Mouse (Mus musculus) myocyte (in vitro differentiated cells): Measurements from ENCODE around the gene Cd81. TPM values are rescaled to one million over a fixed set of nuclear protein-coding genes. Genes with fewer than 3 reads are reported as not detected.

Source experiments
- H3K27me3 ChIP-seq: one replicate; pipeline ENCODE4 v1.6.1; 2011; ENCODE audit not compliant: control insufficient read depth, insufficient read depth, insufficient read length
- H3K36me3 ChIP-seq: one replicate; pipeline ENCODE4 v1.6.1; 2011; ENCODE audit not compliant: control insufficient read depth, insufficient read depth
- H3K4me2 ChIP-seq: one replicate; pipeline ENCODE4 v1.6.1; 2011; ENCODE audit warnings: low read depth, control low read depth
- H3K4me3 ChIP-seq: one replicate; pipeline ENCODE4 v1.5.1; 2011; ENCODE audit warnings: mild to moderate bottlenecking, control low read depth, moderate library complexity
- H3K79me2 ChIP-seq: one replicate; pipeline ENCODE4 v1.6.1; 2011; ENCODE audit not compliant: control insufficient read depth, insufficient read depth
- H3ac ChIP-seq: one replicate; pipeline ENCODE4 v1.6.1; 2011; ENCODE audit not compliant: control insufficient read depth, insufficient read length
- CEBPB ChIP-seq: IDR thresholded peaks from 2 replicates; pipeline ENCODE4 v1.6.1; 2011; ENCODE audit warnings: mild to moderate bottlenecking, moderate library complexity; ENCODE audit not compliant: poor library complexity, insufficient read depth, severe bottlenecking
- E2F4 ChIP-seq: IDR thresholded peaks from one replicate; pipeline ENCODE4 v1.6.1; 2011; ENCODE audit warnings: mild to moderate bottlenecking, control low read depth, moderate library complexity; ENCODE audit not compliant: insufficient read depth
- MAX ChIP-seq: IDR thresholded peaks from one replicate; pipeline ENCODE4 v1.6.1; 2011; ENCODE audit warnings: low read depth, mild to moderate bottlenecking, control low read depth
- MYOD1 ChIP-seq, 3 experiments: IDR thresholded peaks; one replicate each; pipeline ENCODE4 v1.6.1; 2011; ENCODE audit warnings: control low read depth in 2 of 3, low read depth in 2 of 3, mild to moderate bottlenecking in 2 of 3, moderate library complexity in 1 of 3; ENCODE audit not compliant: insufficient read length in 2 of 3, control insufficient read depth in 1 of 3
- MYOG ChIP-seq, 3 experiments: IDR thresholded peaks; one replicate each; pipeline ENCODE4 v1.6.1; 2011; ENCODE audit warnings: control low read depth in 2 of 3, low read depth in 2 of 3, mild to moderate bottlenecking in 2 of 3; ENCODE audit not compliant: insufficient read length in 2 of 3, control insufficient read depth in 1 of 3, insufficient read depth in 1 of 3
- POLR2A ChIP-seq: IDR thresholded peaks from one replicate; pipeline ENCODE4 v1.6.1; 2011; ENCODE audit warnings: low read depth, mild to moderate bottlenecking, control low read depth, moderate library complexity; ENCODE audit not compliant: insufficient read length
- POLR2AphosphoS2 ChIP-seq: IDR thresholded peaks from one replicate; pipeline ENCODE4 v1.6.1; 2011; ENCODE audit warnings: low read depth, control low read depth; ENCODE audit not compliant: insufficient read length
- REST ChIP-seq: IDR thresholded peaks from one replicate; pipeline ENCODE4 v1.6.1; 2011; ENCODE audit warnings: mild to moderate bottlenecking, control low read depth, moderate library complexity; ENCODE audit not compliant: insufficient read depth, insufficient read length
- SRF ChIP-seq: IDR thresholded peaks from one replicate; pipeline ENCODE4 v1.6.1; 2011; ENCODE audit warnings: low read depth; ENCODE audit not compliant: control insufficient read depth, insufficient read length
- TCF12 ChIP-seq: IDR thresholded peaks from one replicate; pipeline ENCODE4 v1.6.1; 2011; ENCODE audit warnings: mild to moderate bottlenecking, control low read depth; ENCODE audit not compliant: poor library complexity, insufficient read depth, severe bottlenecking
- TCF3 ChIP-seq: IDR thresholded peaks from one replicate; pipeline ENCODE4 v1.6.1; 2011; ENCODE audit warnings: low read depth, control low read depth; ENCODE audit not compliant: insufficient read length
- USF1 ChIP-seq: IDR thresholded peaks from one replicate; pipeline ENCODE4 v1.6.1; 2011; ENCODE audit warnings: low read depth, mild to moderate bottlenecking, control low read depth, moderate library complexity
- polyA plus RNA-seq: library from polyadenylated mRNA; unstranded; fragments of >200 nt; fragmentation: generic; extraction: Trizol; gene quantifications from one replicate; pipeline ENCODE4 v1.2.1, GENCODE M21; 2012; ENCODE audit warnings: missing spikeins

Cd81 gene
- polyA plus RNA-seq, 1 experiment, result 744 TPM

DNA sequence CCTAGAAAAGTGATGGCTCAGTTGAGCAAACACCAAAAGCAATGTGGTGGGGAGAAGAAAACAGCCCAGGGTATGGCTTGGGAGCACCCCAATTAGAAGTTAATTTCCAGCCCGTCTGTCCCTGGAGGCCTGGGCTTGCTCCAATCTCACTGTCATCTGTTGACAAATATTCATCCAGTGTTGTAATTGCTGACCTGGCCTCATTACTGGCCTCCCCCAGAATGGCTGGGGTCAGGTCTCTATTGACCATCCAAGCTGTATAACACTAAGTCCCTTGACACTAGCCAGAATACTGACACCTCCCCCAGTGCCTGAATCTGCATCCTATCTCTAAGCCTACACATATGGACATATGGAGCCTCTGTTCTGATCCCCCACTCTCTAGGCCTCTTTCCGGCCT is 24.8 kb downstream of the Cd81 start:
- H3K27me3 ChIP-seq, result peaks cover 8% of the 10 kb centered on the region
- no peaks in the 10 kb centered on the region for H3K79me2 ChIP-seq
- no peaks in the 10 kb centered on the region for H3K36me3 ChIP-seq
- H3K4me2 ChIP-seq, result no peak overlapping the region
- no peak overlapping the region for H3ac ChIP-seq
- H3K4me3 ChIP-seq, result no peak overlapping the region
- no peak for TF ChIP-seq USF1
- TF ChIP-seq POLR2AphosphoS2, result no peak
- TF ChIP-seq TCF3, result no peak
- TF ChIP-seq CEBPB, result no peak
- TF ChIP-seq SRF, result no peak
- TF ChIP-seq POLR2A, result no peak
- no peak for TF ChIP-seq TCF12
- no peak for TF ChIP-seq MAX

DNA sequence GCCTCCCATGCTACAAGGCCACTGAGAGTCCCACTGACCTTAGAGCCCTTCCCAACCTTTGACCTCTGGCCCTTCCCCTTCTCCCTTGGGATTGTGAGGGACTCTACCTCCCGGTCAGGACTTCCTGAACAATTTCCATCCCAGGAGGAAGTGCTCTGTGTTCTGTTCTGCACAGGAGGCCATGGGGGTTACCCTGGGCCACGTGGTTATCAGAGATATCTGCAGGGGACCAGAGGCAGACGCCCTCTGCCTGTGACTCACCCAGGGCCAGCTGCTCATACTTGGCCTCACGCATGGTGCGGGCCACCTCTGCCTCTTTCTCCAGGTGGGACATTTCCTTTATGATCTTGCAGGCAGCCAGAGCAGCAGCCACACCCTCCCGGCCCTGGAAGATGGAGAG is 29.5 kb downstream of the Cd81 start:
- H3K79me2 ChIP-seq, result no peaks in the 10 kb centered on the region
- no peaks in the 10 kb centered on the region for H3K36me3 ChIP-seq
- H3K27me3 ChIP-seq, result peaks cover 8% of the 10 kb centered on the region
- TF ChIP-seq USF1 (peak; percentile 11), POLR2AphosphoS2 (no peak), REST (no peak), MYOD1 (IDR thresholded peaks at IDR 0.05; ENCODE audit: control insufficient read depth in 1 of 3, insufficient read length in 2 of 3, low read depth in 2 of 3) (peak in 1 of 3 experiments; percentile 47), TCF3 (no peak)
- H3ac ChIP-seq, result no peak overlapping the region
- no peak overlapping the region for H3K4me3 ChIP-seq
- no peak overlapping the region for H3K4me2 ChIP-seq

DNA sequence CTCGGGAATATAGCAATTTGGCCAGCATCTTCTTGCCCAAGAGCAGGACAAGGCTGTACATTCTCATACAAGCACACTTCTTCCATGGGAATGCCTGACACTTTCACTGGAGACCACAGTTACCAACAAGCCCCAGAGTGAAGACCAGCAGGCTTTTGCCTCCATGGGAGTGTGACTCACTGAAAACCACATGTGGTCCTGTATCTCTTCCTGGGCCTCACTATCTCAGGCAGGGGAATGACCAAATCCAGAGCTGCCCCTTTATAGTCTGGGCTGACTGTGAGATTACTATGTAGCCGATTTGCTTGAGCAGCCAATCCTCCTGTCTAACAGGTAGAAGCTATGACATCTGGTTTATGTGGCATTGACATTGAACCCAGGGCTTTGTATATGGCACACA is 31.2 kb downstream of the Cd81 start:
- Histone ChIP-seq H3K4me3 (no peak overlapping the region), H3K79me2 (no peaks in the 10 kb centered on the region), H3K27me3 (peaks cover 11% of the 10 kb centered on the region), H3K4me2 (no peak overlapping the region), H3K36me3 (no peaks in the 10 kb centered on the region), H3ac (no peak overlapping the region)
- TF ChIP-seq POLR2A, result no peak

DNA sequence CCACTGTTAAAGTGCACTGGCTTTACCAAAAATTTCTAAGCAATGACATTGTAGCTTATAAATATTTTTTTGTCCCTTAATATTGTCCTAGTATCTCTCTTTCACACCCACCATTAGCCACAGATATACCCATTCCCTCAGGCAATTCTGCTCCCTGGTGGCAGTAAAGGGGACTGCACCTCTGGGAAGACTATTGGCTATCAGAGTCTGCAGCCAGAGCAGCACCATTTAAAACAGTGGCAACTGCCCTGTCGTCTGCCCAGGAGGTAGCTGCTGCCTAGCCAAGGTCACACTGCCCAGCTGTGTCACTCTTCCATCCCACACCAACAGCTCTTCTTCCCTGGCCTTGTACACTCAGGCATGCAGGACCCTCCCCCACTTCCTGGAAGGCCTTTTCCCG is 33.8 kb downstream of the Cd81 start:
- Histone ChIP-seq H3K79me2 (no peaks in the 10 kb centered on the region), H3K27me3 (peaks cover 10% of the 10 kb centered on the region), H3ac (no peak overlapping the region), H3K4me2 (no peak overlapping the region), H3K4me3 (no peak overlapping the region), H3K36me3 (no peaks in the 10 kb centered on the region)
- TF ChIP-seq POLR2AphosphoS2 (no peak), MYOD1 (IDR thresholded peaks at IDR 0.05; ENCODE audit: control insufficient read depth in 1 of 3, insufficient read length in 2 of 3, low read depth in 2 of 3) (no peak), SRF (no peak), MYOG (IDR thresholded peaks at IDR 0.05; ENCODE audit: control insufficient read depth in 1 of 3, insufficient read depth in 1 of 3, insufficient read length in 2 of 3, low read depth in 2 of 3) (no peak), CEBPB (no peak), E2F4 (no peak), MAX (no peak), REST (no peak), USF1 (no peak), TCF3 (no peak), TCF12 (no peak), POLR2A (no peak)

DNA sequence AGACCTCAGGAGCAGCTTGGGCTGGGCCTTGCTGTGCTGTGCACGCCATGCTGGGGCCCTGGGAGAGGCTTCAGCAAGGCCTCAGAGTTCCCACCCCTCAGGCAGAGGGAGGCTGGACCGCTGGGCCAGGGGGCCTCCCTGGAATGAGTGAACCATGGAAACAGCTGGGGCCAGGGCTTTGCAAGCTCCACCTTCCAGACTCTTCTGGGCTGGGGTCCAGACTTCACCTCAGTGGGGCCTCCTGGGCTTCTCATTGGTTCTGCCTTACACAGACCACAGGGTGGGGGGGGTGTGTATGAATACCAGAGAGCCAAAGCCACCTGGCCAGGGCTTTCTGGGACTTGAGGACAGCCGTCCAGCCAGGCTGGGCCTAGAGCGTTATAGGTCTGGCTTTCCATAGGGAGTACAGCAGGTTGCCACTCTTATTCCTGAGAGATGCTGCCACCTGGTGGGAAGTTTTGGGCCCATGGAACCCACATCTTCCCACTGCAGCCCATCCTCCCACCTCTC is 34.6 kb downstream of the Cd81 start:
- H3ac ChIP-seq, result no peak overlapping the region
- H3K4me3 ChIP-seq, result no peak overlapping the region
- no peaks in the 10 kb centered on the region for H3K79me2 ChIP-seq
- H3K4me2 ChIP-seq, result no peak overlapping the region
- no peak for TF ChIP-seq TCF3
- H3K27me3 ChIP-seq, result peaks cover 16% of the 10 kb centered on the region
- H3K36me3 ChIP-seq, result no peaks in the 10 kb centered on the region

DNA sequence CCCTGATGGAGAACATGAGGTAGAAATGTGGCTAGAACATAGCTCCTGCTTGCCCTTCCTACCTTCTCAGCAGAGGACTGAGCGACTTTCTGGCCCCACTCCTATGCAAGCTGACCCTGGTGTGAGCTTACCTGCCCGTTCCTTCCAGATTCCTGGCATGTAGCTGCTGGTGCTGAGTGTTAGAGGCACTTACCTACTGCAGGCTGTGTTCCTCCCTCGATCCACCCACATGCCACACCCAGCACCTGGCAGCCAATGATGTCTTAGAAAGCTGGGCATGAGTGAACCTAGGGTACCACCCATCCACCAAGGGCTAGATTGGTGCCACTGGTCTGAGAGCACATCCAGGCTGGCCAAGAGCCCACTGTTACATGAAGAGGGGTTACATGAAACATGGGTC is 41.3 kb downstream of the Cd81 start:
- no peak for TF ChIP-seq REST
- no peak for TF ChIP-seq MYOG (IDR thresholded peaks at IDR 0.05; ENCODE audit: control insufficient read depth in 1 of 3, insufficient read depth in 1 of 3, insufficient read length in 2 of 3, low read depth in 2 of 3)
- no peak for TF ChIP-seq TCF12
- TF ChIP-seq CEBPB, result no peak
- no peak for TF ChIP-seq POLR2AphosphoS2
- TF ChIP-seq E2F4, result no peak

More for the DNA sequence above, 41.3 kb downstream of the Cd81 start:
- H3K27me3 ChIP-seq, result peaks cover 21% of the 10 kb centered on the region
- no peak overlapping the region for H3K4me2 ChIP-seq
- H3K4me3 ChIP-seq, result no peak overlapping the region
- no peak overlapping the region for H3ac ChIP-seq
- H3K79me2 ChIP-seq, result no peaks in the 10 kb centered on the region
- no peaks in the 10 kb centered on the region for H3K36me3 ChIP-seq
